Mouse (Mus musculus) cerebellum, adult 2 months (tissue): Measurements from ENCODE around the gene Tpk1.

Experiments used
- CTCF ChIP-seq: fragments of 200-500 bp; IDR thresholded peaks from 2 replicates; pipeline ENCODE4 v1.5.1; 2011; ENCODE audit warnings: low read depth, mild to moderate bottlenecking, control low read depth, low read length, moderate library complexity, borderline replicate concordance; ENCODE audit not compliant: insufficient read depth
- POLR2A ChIP-seq: fragments of 200-500 bp; IDR thresholded peaks from 2 replicates; pipeline ENCODE4 v1.6.1; 2011; ENCODE audit warnings: low read length, control low read depth, borderline replicate concordance; ENCODE audit not compliant: insufficient read depth

DNA sequence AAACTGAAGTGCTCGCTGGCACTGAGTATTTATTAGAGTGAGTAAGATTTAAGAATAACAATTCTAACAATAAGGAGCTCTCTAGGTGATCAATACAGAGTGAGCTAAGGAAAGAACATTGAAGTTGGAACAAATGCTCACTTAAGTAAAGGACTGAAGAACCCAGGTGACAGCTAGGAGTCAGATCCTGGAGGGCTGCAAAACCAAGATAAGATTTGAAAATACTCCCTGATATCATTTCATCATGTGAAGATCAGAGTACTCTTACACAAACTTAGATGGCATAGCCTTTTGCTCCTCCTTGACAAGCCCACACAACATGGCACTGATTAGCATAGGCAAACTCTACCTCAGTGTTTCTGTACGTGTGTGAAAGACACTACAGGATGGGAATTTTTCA, 4.3 kb downstream of the Tpk1 start:
- TF ChIP-seq CTCF, result no peak
- TF ChIP-seq POLR2A, result no peak
